Mouse (Mus musculus): ENCODE data around the gene Tmem14c.

DNA sequence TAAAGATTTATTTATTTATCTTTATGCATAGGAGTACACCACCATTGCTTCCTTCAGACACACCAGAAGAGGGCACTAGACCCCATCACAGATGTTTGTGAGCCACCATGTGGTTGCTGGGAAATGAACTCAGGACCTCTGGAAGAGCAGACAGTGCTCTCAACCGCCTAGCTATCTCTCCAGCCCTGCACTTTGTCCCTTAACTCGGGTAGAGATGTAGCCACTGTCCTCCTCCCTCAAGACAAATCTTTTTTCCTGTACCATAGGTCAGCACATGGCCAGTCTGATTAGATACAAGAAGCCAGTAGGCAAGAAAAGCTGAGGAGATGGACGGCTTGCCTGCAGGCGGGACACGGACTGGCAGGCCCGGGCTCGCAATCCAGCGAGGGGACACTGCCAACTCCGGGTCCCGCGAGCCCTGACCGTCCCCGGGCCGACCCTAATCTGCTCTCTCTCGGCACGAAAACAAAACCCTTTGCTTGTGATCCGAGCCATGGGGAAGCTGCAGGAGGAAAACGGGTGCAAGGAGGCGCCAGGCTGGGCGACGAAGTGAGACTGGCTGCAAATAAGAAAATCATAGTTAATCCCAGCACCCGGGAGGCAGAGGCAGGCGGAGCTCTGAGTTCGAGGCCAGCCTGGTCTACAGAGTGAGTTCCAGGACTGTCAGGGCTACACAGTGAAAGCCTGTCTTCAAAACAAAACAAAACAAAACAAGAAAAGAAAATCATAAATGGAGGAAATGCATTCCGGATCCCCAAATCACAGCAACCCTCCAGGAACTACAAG, 15.8 kb upstream of the Tmem14c start:
- TF ChIP-seq CTCF (IDR thresholded peaks at IDR 0.05; ENCODE audit: control insufficient read depth, insufficient read depth, insufficient replicate concordance, low read depth, low read length), result no peak
- TF ChIP-seq POLR2A (IDR thresholded peaks at IDR 0.05; ENCODE audit: control insufficient read depth, low read depth, low read length), result no peak
